Mouse (Mus musculus) cerebellum, adult 2 months (tissue): ENCODE measurements around the gene 6430531B16Rik.

ENCODE experiments used
- CTCF ChIP-seq: fragments of 200-500 bp; IDR thresholded peaks from 2 replicates; pipeline ENCODE4 v1.5.1; 2011; ENCODE audit warnings: low read depth, mild to moderate bottlenecking, control low read depth, low read length, moderate library complexity, borderline replicate concordance; ENCODE audit not compliant: insufficient read depth
- POLR2A ChIP-seq: fragments of 200-500 bp; IDR thresholded peaks from 2 replicates; pipeline ENCODE4 v1.6.1; 2011; ENCODE audit warnings: low read length, control low read depth, borderline replicate concordance; ENCODE audit not compliant: insufficient read depth

DNA sequence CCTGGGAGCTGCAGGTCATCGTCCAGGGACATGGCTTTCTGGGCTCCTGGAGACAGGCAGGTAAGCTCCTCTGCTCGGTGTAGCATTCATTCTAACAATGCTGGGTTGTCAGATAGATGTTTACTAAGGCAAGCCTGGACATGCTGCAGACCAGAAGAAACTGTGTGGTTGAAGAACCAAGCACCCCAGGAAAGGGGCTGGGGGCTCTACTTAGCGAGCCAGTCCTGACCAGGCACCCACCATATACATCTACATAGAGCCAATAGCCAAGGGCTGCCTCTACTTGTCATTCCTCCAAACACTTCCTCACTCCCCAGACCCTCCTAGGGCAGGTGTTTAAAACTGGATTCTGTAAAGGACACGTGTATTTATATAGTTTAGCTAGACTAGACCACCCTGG, 15.6 kb upstream of the 6430531B16Rik start:
- TF ChIP-seq POLR2A, result no peak
- no peak for TF ChIP-seq CTCF
